Mouse (Mus musculus): ENCODE data around the gene Lrfn3. TPM values are rescaled to one million over a fixed set of nuclear protein-coding genes. Genes with fewer than 3 reads are reported as not detected.

Lrfn3 gene
- polyA plus RNA-seq, 1 experiment: 4.2 TPM

DNA sequence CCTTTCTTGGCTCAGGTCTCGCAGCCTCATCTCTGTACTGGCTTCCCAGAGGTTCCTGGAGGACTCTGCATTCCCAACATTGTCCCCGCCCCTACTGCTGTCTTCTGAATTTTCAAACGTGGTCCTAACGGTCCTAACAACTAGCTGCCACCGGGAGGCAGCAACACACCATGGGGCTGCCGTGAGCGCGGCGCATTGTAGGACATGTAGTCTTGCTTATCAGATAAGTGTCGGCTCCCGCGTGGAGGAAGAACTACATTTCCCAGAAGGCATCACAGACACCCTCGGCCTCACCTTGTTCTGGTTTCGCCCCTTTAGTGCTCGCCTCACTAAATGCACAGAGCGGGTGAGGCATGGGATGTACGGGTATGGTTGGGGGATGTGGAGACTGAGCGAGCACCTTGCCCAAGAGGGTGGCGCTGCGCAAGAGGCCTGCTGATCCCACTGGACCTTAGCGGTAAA lies 11.0 kb upstream of the Lrfn3 start:
- Histone ChIP-seq H3K9ac (ENCODE audit: low read depth, poor library complexity, severe bottlenecking) (no peak overlapping the region), H3K4me1 (ENCODE audit: control insufficient read depth, insufficient read depth, low read length) (no peaks in the 10 kb centered on the region), H3K4me3 (ENCODE audit: low read depth, low read length) (peak overlapping the region; percentile 57), H3K27me3 (ENCODE audit: control insufficient read depth, insufficient read depth, low read length, poor library complexity, severe bottlenecking) (no peaks in the 10 kb centered on the region), H3K36me3 (ENCODE audit: control insufficient read depth, insufficient read depth, low read length, poor library complexity, severe bottlenecking) (no peaks in the 10 kb centered on the region), H3K9me3 (replicated peaks; ENCODE audit: control insufficient read depth, insufficient read depth, low read length, poor library complexity, severe bottlenecking) (no peaks in the 10 kb centered on the region), H3K27ac (ENCODE audit: insufficient read depth, low read length) (no peak overlapping the region)
- TF ChIP-seq EP300 (IDR thresholded peaks at IDR 0.05; ENCODE audit: insufficient read depth, low read depth, low read length) (0 out of 2 replicates have a peak, but pooled peaks have one; percentile 51), POLR2A (IDR thresholded peaks at IDR 0.05; ENCODE audit: insufficient read depth, low read length) (peak; percentile 59), CTCF (IDR thresholded peaks at IDR 0.05; ENCODE audit: low read depth, low read length) (peak; percentile 89)

DNA sequence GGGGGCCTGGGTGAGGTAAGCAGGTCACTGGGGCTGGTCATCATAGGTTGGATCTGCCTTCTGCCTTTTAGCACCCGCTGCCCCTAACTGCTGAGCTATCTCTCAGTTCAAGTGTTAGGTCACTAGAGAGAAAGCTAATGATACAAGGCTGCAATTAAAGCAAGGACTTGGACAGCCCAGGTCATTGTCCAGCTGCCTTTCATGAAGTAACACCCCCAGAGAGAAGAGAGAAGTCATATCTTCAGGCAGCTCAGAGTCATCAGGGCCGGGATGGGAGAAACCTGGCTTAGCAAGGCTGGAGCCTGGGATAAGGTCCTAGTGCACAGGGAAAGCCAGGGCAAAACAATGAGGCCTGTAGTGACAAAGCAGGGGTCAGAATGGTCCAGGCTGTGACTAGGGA lies 4.9 kb upstream of the Lrfn3 start:
- no peak overlapping the region for H3K4me3 ChIP-seq (ENCODE audit: low read depth, low read length)

DNA sequence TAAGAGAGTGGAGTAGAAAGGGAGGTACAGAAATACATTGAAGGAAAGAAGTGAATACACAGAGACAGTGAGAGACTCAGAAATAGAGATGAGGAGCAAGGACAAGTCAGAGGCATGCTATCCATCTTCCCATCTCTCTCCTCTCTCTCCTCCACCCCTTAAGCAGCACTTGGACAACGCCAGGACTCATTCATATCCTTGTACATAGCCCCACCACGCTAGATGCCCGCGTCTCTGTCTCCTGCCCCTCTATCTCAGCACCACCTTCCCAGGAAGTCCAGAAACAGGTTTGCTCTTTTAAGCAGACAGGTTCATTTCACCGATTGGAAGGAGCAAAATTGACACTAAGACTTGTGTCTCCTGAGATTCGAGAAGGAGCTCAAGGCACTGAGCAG lies 769 bp upstream of the Lrfn3 start:
- no peak overlapping the region for H3K27ac ChIP-seq (ENCODE audit: insufficient read depth, low read length)
- H3K4me3 ChIP-seq (ENCODE audit: low read depth, low read length): peak overlapping the region; percentile 40; the same call in 1 of the 2 replicates
- no peaks in the 10 kb centered on the region for H3K27me3 ChIP-seq (ENCODE audit: control insufficient read depth, insufficient read depth, low read length, poor library complexity, severe bottlenecking)
- H3K9ac ChIP-seq (ENCODE audit: low read depth, poor library complexity, severe bottlenecking): no peak overlapping the region
- no peaks in the 10 kb centered on the region for H3K9me3 ChIP-seq (replicated peaks; ENCODE audit: control insufficient read depth, insufficient read depth, low read length, poor library complexity, severe bottlenecking)
- no peak for TF ChIP-seq POLR2A (IDR thresholded peaks at IDR 0.05; ENCODE audit: insufficient read depth, low read length)
- TF ChIP-seq EP300 (IDR thresholded peaks at IDR 0.05; ENCODE audit: insufficient read depth, low read depth, low read length): no peak
- TF ChIP-seq CTCF (IDR thresholded peaks at IDR 0.05; ENCODE audit: low read depth, low read length): no peak
- peaks cover 2% of the 10 kb centered on the region for H3K4me1 ChIP-seq (ENCODE audit: control insufficient read depth, insufficient read depth, low read length)
- no peaks in the 10 kb centered on the region for H3K36me3 ChIP-seq (ENCODE audit: control insufficient read depth, insufficient read depth, low read length, poor library complexity, severe bottlenecking)

More for the DNA sequence above, 4.9 kb upstream of the Lrfn3 start:
- TF ChIP-seq CTCF (IDR thresholded peaks at IDR 0.05; ENCODE audit: low read depth, low read length) (no peak), POLR2A (IDR thresholded peaks at IDR 0.05; ENCODE audit: insufficient read depth, low read length) (no peak), EP300 (IDR thresholded peaks at IDR 0.05; ENCODE audit: insufficient read depth, low read depth, low read length) (no peak)
- H3K27ac ChIP-seq (ENCODE audit: insufficient read depth, low read length): no peak overlapping the region
- H3K9ac ChIP-seq (ENCODE audit: low read depth, poor library complexity, severe bottlenecking): no peak overlapping the region
- no peaks in the 10 kb centered on the region for H3K36me3 ChIP-seq (ENCODE audit: control insufficient read depth, insufficient read depth, low read length, poor library complexity, severe bottlenecking)
- H3K9me3 ChIP-seq (replicated peaks; ENCODE audit: control insufficient read depth, insufficient read depth, low read length, poor library complexity, severe bottlenecking): no peaks in the 10 kb centered on the region
- no peaks in the 10 kb centered on the region for H3K27me3 ChIP-seq (ENCODE audit: control insufficient read depth, insufficient read depth, low read length, poor library complexity, severe bottlenecking)
- H3K4me1 ChIP-seq (ENCODE audit: control insufficient read depth, insufficient read depth, low read length): peaks cover 2% of the 10 kb centered on the region

DNA sequence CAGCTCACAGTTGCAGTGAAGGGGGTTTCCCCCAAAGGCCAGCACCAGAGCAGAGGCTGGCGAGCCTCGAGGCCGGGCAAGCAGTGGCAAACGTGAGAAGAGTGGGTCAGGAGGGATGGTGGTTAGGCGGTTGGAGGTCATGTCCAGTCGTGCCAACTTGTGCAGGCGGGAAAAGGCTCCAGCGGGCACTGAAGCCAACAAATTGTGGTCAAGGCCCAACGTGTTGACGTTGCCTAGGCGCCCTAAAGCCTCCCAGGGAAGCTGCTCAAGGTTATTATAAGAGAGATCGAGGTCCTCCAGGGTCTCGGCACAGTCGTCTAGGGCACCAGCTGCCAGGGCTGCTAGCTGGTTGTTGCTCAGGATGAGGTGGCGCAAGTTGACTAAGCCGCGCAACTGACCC lies 2.5 kb downstream of the Lrfn3 start:
- Histone ChIP-seq H3K36me3 (ENCODE audit: control insufficient read depth, insufficient read depth, low read length, poor library complexity, severe bottlenecking) (no peaks in the 10 kb centered on the region), H3K27me3 (ENCODE audit: control insufficient read depth, insufficient read depth, low read length, poor library complexity, severe bottlenecking) (no peaks in the 10 kb centered on the region), H3K9me3 (replicated peaks; ENCODE audit: control insufficient read depth, insufficient read depth, low read length, poor library complexity, severe bottlenecking) (no peaks in the 10 kb centered on the region), H3K4me3 (ENCODE audit: low read depth, low read length) (peak overlapping the region; percentile 8; the same call in 1 of the 2 replicates), H3K4me1 (ENCODE audit: control insufficient read depth, insufficient read depth, low read length) (peaks cover 2% of the 10 kb centered on the region), H3K9ac (ENCODE audit: low read depth, poor library complexity, severe bottlenecking) (no peak overlapping the region), H3K27ac (ENCODE audit: insufficient read depth, low read length) (no peak overlapping the region)
- no peak for TF ChIP-seq POLR2A (IDR thresholded peaks at IDR 0.05; ENCODE audit: insufficient read depth, low read length)

DNA sequence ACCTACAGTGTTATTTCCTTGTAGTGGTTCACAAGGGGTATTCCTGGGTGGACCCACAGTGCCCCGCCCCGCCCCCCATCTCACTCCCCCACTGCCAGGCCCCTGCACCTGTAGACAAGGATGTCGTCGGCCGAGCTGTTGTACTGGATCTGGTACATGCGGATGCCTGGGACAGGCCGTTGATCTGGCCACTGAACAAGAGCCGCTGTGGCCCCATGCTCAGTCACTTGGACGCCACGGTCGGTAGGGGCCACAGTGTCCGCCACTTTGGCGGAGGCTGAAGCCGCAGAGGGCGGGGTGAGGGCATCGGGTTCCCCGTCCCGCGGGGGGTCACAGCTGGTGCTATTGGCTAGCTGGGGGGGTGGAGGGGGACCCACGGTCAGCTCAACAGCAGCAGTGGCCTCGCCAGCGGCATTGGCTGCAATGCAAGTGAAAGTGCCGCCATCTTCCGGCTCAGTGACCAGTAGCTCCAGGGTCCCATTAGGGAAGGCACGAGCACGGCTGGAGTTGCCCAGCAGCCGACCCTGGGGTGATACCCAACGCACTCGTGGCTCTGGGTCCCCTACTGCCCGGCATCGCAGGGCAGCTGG lies 3.2 kb downstream of the Lrfn3 start:
- Histone ChIP-seq H3K9ac (ENCODE audit: low read depth, poor library complexity, severe bottlenecking) (no peak overlapping the region), H3K4me3 (ENCODE audit: low read depth, low read length) (peak overlapping the region; percentile 3)

DNA sequence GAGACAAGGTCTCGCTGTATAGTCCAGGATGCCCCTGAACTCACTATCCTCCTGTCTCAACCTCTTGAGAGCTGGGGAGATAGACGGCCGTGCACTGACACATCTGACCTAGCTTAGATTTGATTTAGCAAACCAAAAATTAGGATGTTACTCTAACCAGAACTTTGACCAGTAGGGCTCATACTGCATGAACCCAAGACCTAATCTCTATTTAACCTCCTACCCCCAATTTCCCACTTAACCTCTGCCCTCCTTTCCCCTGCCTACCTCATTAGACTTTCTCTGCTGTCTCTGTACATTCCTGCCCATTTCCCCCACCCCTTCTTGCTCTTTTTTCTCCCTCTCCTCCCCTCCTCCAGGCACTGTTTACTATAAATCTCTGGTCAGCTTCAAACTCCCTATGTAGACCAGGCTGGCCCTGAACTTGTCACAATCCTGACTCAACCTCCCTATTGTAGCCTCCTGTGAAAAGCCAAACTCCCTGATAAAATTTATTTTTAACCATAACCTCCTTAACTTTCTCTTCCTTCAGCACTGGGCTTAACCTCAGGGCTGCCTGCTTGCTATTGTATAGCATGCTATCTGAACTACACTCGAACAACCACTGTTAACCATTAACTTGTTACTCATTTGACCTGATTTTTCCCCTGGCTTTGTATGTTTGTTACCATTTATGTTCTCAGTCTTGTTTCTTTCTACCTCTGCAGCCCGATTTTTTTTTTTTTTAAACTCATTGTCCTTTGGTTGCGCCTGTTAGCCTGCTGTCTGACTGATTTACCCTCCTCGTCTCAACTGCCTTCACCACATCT lies 4.0 kb downstream of the Lrfn3 start:
- H3K4me1 ChIP-seq (ENCODE audit: control insufficient read depth, insufficient read depth, low read length): no peaks in the 10 kb centered on the region
- no peak overlapping the region for H3K9ac ChIP-seq (ENCODE audit: low read depth, poor library complexity, severe bottlenecking)
- no peak overlapping the region for H3K4me3 ChIP-seq (ENCODE audit: low read depth, low read length)
- no peak overlapping the region for H3K27ac ChIP-seq (ENCODE audit: insufficient read depth, low read length)
- H3K27me3 ChIP-seq (ENCODE audit: control insufficient read depth, insufficient read depth, low read length, poor library complexity, severe bottlenecking): no peaks in the 10 kb centered on the region
- no peak for TF ChIP-seq CTCF (IDR thresholded peaks at IDR 0.05; ENCODE audit: low read depth, low read length)
- no peak for TF ChIP-seq EP300 (IDR thresholded peaks at IDR 0.05; ENCODE audit: insufficient read depth, low read depth, low read length)
- TF ChIP-seq POLR2A (IDR thresholded peaks at IDR 0.05; ENCODE audit: insufficient read depth, low read length): no peak
- H3K9me3 ChIP-seq (replicated peaks; ENCODE audit: control insufficient read depth, insufficient read depth, low read length, poor library complexity, severe bottlenecking): no peaks in the 10 kb centered on the region
- H3K36me3 ChIP-seq (ENCODE audit: control insufficient read depth, insufficient read depth, low read length, poor library complexity, severe bottlenecking): no peaks in the 10 kb centered on the region

More for the DNA sequence above, 3.2 kb downstream of the Lrfn3 start:
- no peaks in the 10 kb centered on the region for H3K9me3 ChIP-seq (replicated peaks; ENCODE audit: control insufficient read depth, insufficient read depth, low read length, poor library complexity, severe bottlenecking)
- TF ChIP-seq POLR2A (IDR thresholded peaks at IDR 0.05; ENCODE audit: insufficient read depth, low read length) (no peak), CTCF (IDR thresholded peaks at IDR 0.05; ENCODE audit: low read depth, low read length) (no peak), EP300 (IDR thresholded peaks at IDR 0.05; ENCODE audit: insufficient read depth, low read depth, low read length) (no peak)
- no peaks in the 10 kb centered on the region for H3K27me3 ChIP-seq (ENCODE audit: control insufficient read depth, insufficient read depth, low read length, poor library complexity, severe bottlenecking)
- H3K36me3 ChIP-seq (ENCODE audit: control insufficient read depth, insufficient read depth, low read length, poor library complexity, severe bottlenecking): no peaks in the 10 kb centered on the region
- H3K4me1 ChIP-seq (ENCODE audit: control insufficient read depth, insufficient read depth, low read length): peaks cover 2% of the 10 kb centered on the region
- no peak overlapping the region for H3K27ac ChIP-seq (ENCODE audit: insufficient read depth, low read length)
